ENCODE assay signal across 1 mouse cellular context in the genomic region with DNA sequence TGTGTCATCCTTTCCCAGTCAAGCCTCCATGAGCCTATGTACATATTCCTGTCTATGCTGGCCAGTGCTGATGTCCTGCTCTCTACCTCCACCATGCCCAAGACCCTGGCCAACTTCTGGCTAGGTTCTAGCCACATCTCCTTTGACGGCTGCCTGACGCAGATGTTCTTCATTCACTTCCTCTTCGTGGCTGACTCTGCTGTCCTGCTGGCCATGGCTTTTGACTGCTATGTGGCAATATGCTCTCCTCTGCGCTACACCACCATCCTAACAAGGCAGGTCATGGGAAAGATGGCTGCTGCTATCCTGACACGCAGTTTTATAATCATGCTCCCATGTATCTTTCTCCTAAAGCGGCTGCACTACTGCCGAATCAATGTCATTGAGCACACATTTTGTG.
TF ChIP-seq lines count a peak whose summit lies in the region.

No protein-coding gene starts in this region.

TF ChIP-seq in CH12.LX, 34 proteins besides CTCF, POLR2A, EP300 and RAD21:
- TF ChIP-seq ZC3H11A (IDR thresholded peaks at IDR 0.05; ENCODE audit: low read depth, low read length) (no peak), TBP (conservative IDR thresholded peaks at IDR 0.05; ENCODE audit: low read depth, low read length) (no peak), NELFE (IDR thresholded peaks at IDR 0.05; ENCODE audit: low read depth, low read length) (no peak), ELF1 (IDR thresholded peaks at IDR 0.05; ENCODE audit: low read depth, low read length) (no peak), POLR2AphosphoS2 (IDR thresholded peaks at IDR 0.05; ENCODE audit: low read depth, low read length) (no peak), SMC3 (IDR thresholded peaks at IDR 0.05; ENCODE audit: low read depth, low read length) (no peak), KAT2A (IDR thresholded peaks at IDR 0.05; ENCODE audit: insufficient replicate concordance, low read length) (no peak), SIN3A (IDR thresholded peaks at IDR 0.05; ENCODE audit: low read length) (no peak), GABPA (IDR thresholded peaks at IDR 0.05; ENCODE audit: insufficient replicate concordance, low read depth, low read length) (no peak), CHD2 (IDR thresholded peaks at IDR 0.05; ENCODE audit: low read length) (no peak), E2F4 (IDR thresholded peaks at IDR 0.05; ENCODE audit: insufficient replicate concordance, low read depth, low read length) (no peak), MYC (IDR thresholded peaks at IDR 0.05; ENCODE audit: low read depth, low read length) (no peak)
